Mouse (Mus musculus) C2C12 (cell line): ENCODE results near the gene Ptges3l.

ENCODE experiments used
- CEBPB ChIP-seq: IDR thresholded peaks from one replicate; pipeline ENCODE4 v1.6.1; 2011; ENCODE audit warnings: low read depth, mild to moderate bottlenecking, control low read depth, moderate library complexity
- CTCF ChIP-seq: IDR thresholded peaks from one replicate; pipeline ENCODE4 v1.5.1; 2011; ENCODE audit not compliant: control insufficient read depth, insufficient read depth, insufficient read length
- MAX ChIP-seq: IDR thresholded peaks from one replicate; pipeline ENCODE4 v1.6.1; 2011; ENCODE audit warnings: mild to moderate bottlenecking, control low read depth
- MYOD1 ChIP-seq: IDR thresholded peaks from one replicate; pipeline ENCODE4 v1.6.1; 2011; ENCODE audit warnings: low read depth; ENCODE audit not compliant: control insufficient read depth, insufficient read length
- MYOG ChIP-seq: IDR thresholded peaks from one replicate; pipeline ENCODE4 v1.6.1; 2011; ENCODE audit not compliant: control insufficient read depth, insufficient read length; ENCODE audit errors: extremely low read depth
- USF1 ChIP-seq: IDR thresholded peaks from one replicate; pipeline ENCODE4 v1.6.1; 2011; ENCODE audit warnings: low read depth, mild to moderate bottlenecking, control low read depth, moderate library complexity

- TF ChIP-seq MYOG (no peak), CTCF (peak; percentile 60), MAX (peak; percentile 56), MYOD1 (no peak), USF1 (peak; percentile 30), CEBPB (no peak)
Measured at GRCm38 (mm10) chr11:101442127-101442693, 17.1 kb upstream of the Ptges3l start, which contains the start of gene Rpl27.
